Mouse (Mus musculus): Measurements from ENCODE around the gene Vmn1r222.
"Not testable (repeated sequence)": the region's sequence is repeated elsewhere in the genome, so short reads cannot be mapped to it uniquely, and the experiment has no call there.

Vmn1r222 gene

GRCm38 (mm10) chr13:23235847-23236246, at the start of gene Vmn1r222:
TSS of gene Vmn1r222 (minus strand) at chr13:23235947.
- not testable (repeated sequence) for DNase-seq (ENCODE audit: low read depth, low spot score)

- DNase-seq (ENCODE audit: low read depth, low spot score): peak; percentile 76
Observed at GRCm38 (mm10) chr13:23285191-23285920, 49.6 kb upstream of the Vmn1r222 start.

GRCm38 (mm10) chr13:23279992-23280391, 44.2 kb upstream of the Vmn1r222 start:
- no peak for DNase-seq (ENCODE audit: low read depth, low spot score)

- peak; percentile 63 for DNase-seq (ENCODE audit: low read depth, low spot score)
Observed at GRCm38 (mm10) chr13:23279576-23279975, 43.8 kb upstream of the Vmn1r222 start.

DNA sequence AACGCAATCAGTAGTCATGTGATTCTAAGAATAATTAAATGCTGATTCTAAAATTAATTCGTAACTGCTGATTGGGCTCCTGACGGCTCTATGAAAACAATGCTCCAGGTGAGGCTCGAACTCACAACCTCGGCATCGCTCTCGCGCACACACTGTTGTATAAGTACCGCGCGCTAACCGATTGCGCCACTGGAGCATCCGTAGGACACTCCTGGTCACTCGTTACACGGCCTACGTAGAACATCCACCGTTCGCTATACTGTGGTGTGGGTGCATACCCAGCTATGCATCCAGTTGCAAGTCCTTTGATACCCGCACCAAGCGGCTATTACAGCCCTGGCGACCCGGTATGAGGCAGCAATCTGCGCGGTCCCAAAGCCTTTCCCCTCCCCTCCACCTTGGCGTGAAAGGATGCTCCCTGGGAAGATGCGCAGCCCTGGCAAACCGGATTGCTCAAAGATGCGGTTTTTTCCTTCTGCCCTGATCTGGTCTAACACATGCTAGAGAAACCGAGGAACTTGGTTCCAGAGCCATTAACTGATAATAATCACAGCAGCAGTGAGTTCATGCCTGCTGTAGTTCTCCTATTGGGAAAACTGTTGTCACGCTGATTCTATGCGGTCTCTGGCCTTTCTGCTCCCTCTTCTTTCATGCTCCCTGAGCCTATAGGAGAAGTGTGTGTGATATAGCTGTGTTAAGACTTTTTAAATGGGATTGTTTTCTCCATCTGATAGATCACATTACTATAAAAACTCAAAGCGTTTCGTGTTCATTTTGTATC, 34.8 kb upstream of the Vmn1r222 start:
- peak; percentile 96 for DNase-seq (ENCODE audit: low read depth, low spot score)

DNA sequence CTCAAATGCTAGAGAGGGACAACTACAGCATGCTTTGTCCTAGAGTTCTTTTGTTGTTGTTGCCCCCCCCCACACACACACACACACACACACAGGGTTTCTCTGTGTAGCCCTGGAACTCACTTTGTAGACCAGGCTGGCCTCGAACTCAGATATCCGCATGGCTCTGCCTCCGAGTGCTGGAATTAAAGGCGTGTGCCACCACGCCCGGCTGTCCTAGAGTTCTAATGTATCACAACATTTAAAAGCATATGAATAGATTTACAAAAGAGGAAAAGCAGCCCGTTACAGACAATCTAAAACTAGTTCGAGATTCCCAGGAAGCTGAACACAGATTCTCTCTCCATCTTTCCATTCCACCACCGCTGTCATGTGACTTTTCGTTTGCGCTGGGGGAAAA, 33.9 kb upstream of the Vmn1r222 start:
- DNase-seq (ENCODE audit: low read depth, low spot score): peak; percentile 75

DNA sequence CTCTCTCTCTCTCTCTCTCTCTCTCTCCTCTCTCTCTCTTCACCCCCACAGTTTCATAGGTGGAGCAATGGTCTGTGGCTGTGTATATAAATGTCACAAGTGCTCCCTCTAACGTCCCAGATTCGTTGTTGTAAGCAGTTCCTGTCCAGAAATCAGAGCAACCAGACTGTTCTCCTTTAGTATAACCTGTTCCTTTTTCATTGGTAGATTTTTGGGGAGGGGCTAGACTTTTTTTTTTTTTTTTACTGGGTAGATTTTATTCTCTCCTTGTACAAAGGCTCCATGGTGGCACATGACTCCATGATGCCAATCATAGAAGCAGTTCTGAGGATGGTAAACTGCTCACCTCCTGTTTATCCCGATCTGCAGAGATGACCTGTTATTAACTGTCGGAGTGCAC, 33.4 kb upstream of the Vmn1r222 start:
- peak; percentile 78 for DNase-seq (ENCODE audit: low read depth, low spot score)

GRCm38 (mm10) chr13:23268606-23269005, 32.9 kb upstream of the Vmn1r222 start:
- DNase-seq (ENCODE audit: low read depth, low spot score): not testable (repeated sequence)

DNA sequence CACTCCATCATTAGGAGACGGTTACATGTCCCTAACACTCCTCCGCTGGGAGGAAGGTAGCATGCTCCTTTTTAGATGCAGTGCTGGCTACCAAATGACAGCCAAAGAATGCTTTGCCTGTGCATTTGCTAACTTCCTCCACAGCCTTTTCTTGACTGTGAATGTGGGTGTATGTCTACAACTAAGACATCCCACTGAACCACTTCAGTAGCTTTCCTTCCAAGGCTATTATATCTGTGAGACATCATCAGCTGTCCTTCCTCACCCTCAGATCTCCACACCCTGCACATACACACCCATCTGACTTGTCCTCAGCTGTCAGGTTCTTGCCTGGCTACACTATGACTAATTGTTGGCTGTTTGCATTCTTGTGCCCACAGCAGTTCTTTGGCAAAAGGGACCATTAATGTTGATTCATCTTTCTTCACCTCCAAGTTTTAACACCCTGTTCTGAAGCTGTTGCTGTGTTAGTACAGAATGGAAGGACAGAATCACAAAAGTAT, 22.9 kb upstream of the Vmn1r222 start:
- no peak for DNase-seq (ENCODE audit: low read depth, low spot score)

DNA sequence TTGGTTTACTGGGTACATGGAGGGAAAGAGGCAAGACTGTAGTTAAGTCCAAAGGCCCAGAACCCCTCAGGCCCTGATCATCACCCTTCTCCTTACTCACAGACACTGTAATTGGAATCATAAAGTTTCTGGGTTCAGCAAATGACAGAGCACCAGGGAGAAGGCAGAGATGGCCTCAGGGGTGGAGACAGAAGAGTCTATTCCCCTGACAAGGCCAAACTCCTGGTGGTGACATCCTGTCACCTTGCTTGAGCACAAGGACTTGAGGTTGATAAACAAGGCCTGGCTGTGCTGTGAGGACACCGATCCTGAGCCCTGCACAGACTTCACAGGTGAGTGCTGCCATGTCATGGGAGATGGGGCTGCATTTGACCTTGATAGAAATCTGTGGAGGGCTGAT, 11.1 kb upstream of the Vmn1r222 start, which contains the start of gene Vmn1r223:
TSS of gene Vmn1r223 (plus strand) at position 301 of the 400 bp plus-strand sequence.
- not testable (repeated sequence) for DNase-seq (ENCODE audit: low read depth, low spot score)

- not testable (repeated sequence) for DNase-seq (ENCODE audit: low read depth, low spot score)
Observed at GRCm38 (mm10) chr13:23213827-23214226, 21.9 kb downstream of the Vmn1r222 start, which contains the start of gene Vmn1r221. TSS of gene Vmn1r221 (plus strand) at chr13:23214127.

DNA sequence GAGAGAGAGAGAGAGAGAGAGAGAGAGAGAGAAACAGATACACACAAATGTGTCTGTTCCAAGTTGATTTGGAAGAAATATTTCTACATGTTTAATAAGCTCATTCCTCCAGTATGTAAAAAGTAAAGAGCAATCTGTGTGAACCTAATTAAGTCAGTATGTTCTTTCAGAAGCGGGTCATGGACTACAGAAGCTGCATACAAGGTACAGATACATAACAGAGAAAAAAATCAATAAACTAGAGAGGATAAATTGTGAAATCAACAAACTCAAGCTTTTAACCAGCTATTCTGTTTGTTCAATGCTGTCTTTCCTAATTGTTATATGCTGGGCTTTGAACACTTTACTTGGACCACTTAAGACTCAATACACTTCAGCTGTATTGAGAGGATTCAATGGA, 31.9 kb downstream of the Vmn1r222 start:
- DNase-seq (ENCODE audit: low read depth, low spot score): not testable (repeated sequence)

GRCm38 (mm10) chr13:23187875-23188274, 47.9 kb downstream of the Vmn1r222 start, which contains the start of gene Vmn1r220:
TSS of gene Vmn1r220 (minus strand) at chr13:23187975.
- DNase-seq (ENCODE audit: low read depth, low spot score): no peak

Data from ES-CJ7 (cell line).